Mouse (Mus musculus) T-cell, adult 66 days (primary cell): ENCODE measurements around the gene Tmem38b. TPM values are rescaled to one million over a fixed set of nuclear protein-coding genes. Genes with fewer than 3 reads are reported as not detected.

ENCODE experiments used
- total RNA-seq, 2 experiments: library from RNA; stranded (reverse); gene quantifications; 3 replicates in 1 of 2; 4 replicates in 1 of 2; pipeline ENCODE4 v1.2.4; 2023

The Tmem38b gene
- 1 to 10 TPM; 6.2 to 8.4 TPM for total RNA-seq

GRCm38 (mm10) chr4:53825821-53826605 lies at the start of gene Tmem38b:
Tmem38b (plus strand) TSS chr4:53826045.

Other genes with a start within 250 kb of the Tmem38b start
- under 1 TPM; 0.44 to 0.59 TPM for gene Fsd1l, start 194.6 kb upstream of the Tmem38b start, total RNA-seq
- gene Fktn, start 112.0 kb upstream of the Tmem38b start, total RNA-seq: 1 to 10 TPM; 4.3 to 4.7 TPM
- gene Tal2, start 46.3 kb upstream of the Tmem38b start, total RNA-seq: under 1 TPM in 1 of 2 experiments, not detected in 1; 0.23 TPM